Mouse (Mus musculus): Measurements from ENCODE around the gene Steap2.

- TF ChIP-seq POLR2A (IDR thresholded peaks at IDR 0.05; ENCODE audit: insufficient read depth, low read depth, low read length) (no peak), EP300 (IDR thresholded peaks at IDR 0.05; ENCODE audit: insufficient read depth, low read depth, low read length) (no peak)
These were observed 55.9 kb downstream of the Steap2 start for GRCm38 (mm10) chr5:5638496-5638895.
